Mouse (Mus musculus): ENCODE results near the gene Spink2. TPM values are rescaled to one million over a fixed set of nuclear protein-coding genes. Genes with fewer than 3 reads are reported as not detected.

Spink2 gene
- polyA plus RNA-seq (2015; fragmentation: Nextera tagmentation; extraction: Ambion mirVana) = 1.3 and 3.2 TPM in 2 replicates

- H3K9me3 ChIP-seq (replicated peaks; ENCODE audit: control insufficient read depth, low read length) = no peaks in the 10 kb centered on the region
- H3K27me3 ChIP-seq (ENCODE audit: control insufficient read depth, insufficient read depth, low read length) = no peaks in the 10 kb centered on the region
- ATAC-seq (ENCODE audit: insufficient read depth, low FRiP score) = peak; percentile 57; the same call in 1 of the 2 replicates
- peak within 1 kb of the TSS; percentile 37 for H3K4me3 ChIP-seq (replicated peaks; ENCODE audit: low read length)
- H3K27ac ChIP-seq (ENCODE audit: low read length) = no peak within 1 kb of the TSS
- H3K9ac ChIP-seq (ENCODE audit: low read length) = peak within 1 kb of the TSS; percentile 35; the same call in 1 of the 2 replicates
- peaks cover 4% of the 10 kb centered on the region; the same call in 1 of the 2 replicates for H3K4me1 ChIP-seq (ENCODE audit: control insufficient read depth, insufficient read depth, low read length)
- peak within 1 kb of the TSS; percentile 61 for H3K4me2 ChIP-seq (ENCODE audit: low read depth, low read length)
- H3K36me3 ChIP-seq (ENCODE audit: control insufficient read depth, insufficient read depth, low read length) = no peaks in the 10 kb centered on the region
- 5% methylated on average over 17 of the region's 18 CpGs for WGBS
Measured at GRCm38 (mm10) chr5:77211236-77211635, at the start of gene Spink2. Gene Spink2 (minus strand): TSS chr5:77211471.

- Histone ChIP-seq H3K27me3 (ENCODE audit: control insufficient read depth, insufficient read depth, low read length) (no peaks in the 10 kb centered on the region), H3K9me3 (replicated peaks; ENCODE audit: control insufficient read depth, low read length) (no peaks in the 10 kb centered on the region), H3K4me2 (ENCODE audit: low read depth, low read length) (no peak overlapping the region), H3K9ac (ENCODE audit: low read length) (no peak overlapping the region), H3K4me3 (replicated peaks; ENCODE audit: low read length) (no peak overlapping the region), H3K27ac (ENCODE audit: low read length) (no peak overlapping the region), H3K36me3 (ENCODE audit: control insufficient read depth, insufficient read depth, low read length) (no peaks in the 10 kb centered on the region), H3K4me1 (ENCODE audit: control insufficient read depth, insufficient read depth, low read length) (no peaks in the 10 kb centered on the region)
- WGBS = 52% methylated on average over 6 of the region's 6 CpGs
- no peak for ATAC-seq (ENCODE audit: insufficient read depth, low FRiP score)
Measured at GRCm38 (mm10) chr5:77260141-77260540, 48.9 kb upstream of the Spink2 start.

GRCm38 (mm10) chr5:77259315-77259714, 48.0 kb upstream of the Spink2 start:
- Histone ChIP-seq H3K4me3 (replicated peaks; ENCODE audit: low read length) (no peak overlapping the region), H3K4me1 (ENCODE audit: control insufficient read depth, insufficient read depth, low read length) (no peaks in the 10 kb centered on the region), H3K9ac (ENCODE audit: low read length) (no peak overlapping the region), H3K27me3 (ENCODE audit: control insufficient read depth, insufficient read depth, low read length) (no peaks in the 10 kb centered on the region), H3K36me3 (ENCODE audit: control insufficient read depth, insufficient read depth, low read length) (no peaks in the 10 kb centered on the region), H3K9me3 (replicated peaks; ENCODE audit: control insufficient read depth, low read length) (no peaks in the 10 kb centered on the region), H3K4me2 (ENCODE audit: low read depth, low read length) (no peak overlapping the region), H3K27ac (ENCODE audit: low read length) (no peak overlapping the region)
- ATAC-seq (ENCODE audit: insufficient read depth, low FRiP score) = no peak

- Histone ChIP-seq H3K36me3 (ENCODE audit: control insufficient read depth, insufficient read depth, low read length) (no peaks in the 10 kb centered on the region), H3K4me3 (replicated peaks; ENCODE audit: low read length) (no peak overlapping the region), H3K27ac (ENCODE audit: low read length) (no peak overlapping the region), H3K9ac (ENCODE audit: low read length) (no peak overlapping the region), H3K4me2 (ENCODE audit: low read depth, low read length) (no peak overlapping the region), H3K27me3 (ENCODE audit: control insufficient read depth, insufficient read depth, low read length) (no peaks in the 10 kb centered on the region), H3K9me3 (replicated peaks; ENCODE audit: control insufficient read depth, low read length) (no peaks in the 10 kb centered on the region), H3K4me1 (ENCODE audit: control insufficient read depth, insufficient read depth, low read length) (no peaks in the 10 kb centered on the region)
- no peak for ATAC-seq (ENCODE audit: insufficient read depth, low FRiP score)
- 65% methylated on average over 3 of the region's 3 CpGs for WGBS
Measured at GRCm38 (mm10) chr5:77257603-77258002, 46.3 kb upstream of the Spink2 start.

GRCm38 (mm10) chr5:77254402-77254801, 43.1 kb upstream of the Spink2 start:
- H3K9ac ChIP-seq (ENCODE audit: low read length) = no peak overlapping the region
- H3K27ac ChIP-seq (ENCODE audit: low read length) = no peak overlapping the region
- H3K4me2 ChIP-seq (ENCODE audit: low read depth, low read length) = no peak overlapping the region
- H3K36me3 ChIP-seq (ENCODE audit: control insufficient read depth, insufficient read depth, low read length) = no peaks in the 10 kb centered on the region
- no peaks in the 10 kb centered on the region for H3K27me3 ChIP-seq (ENCODE audit: control insufficient read depth, insufficient read depth, low read length)
- no peaks in the 10 kb centered on the region for H3K9me3 ChIP-seq (replicated peaks; ENCODE audit: control insufficient read depth, low read length)
- H3K4me1 ChIP-seq (ENCODE audit: control insufficient read depth, insufficient read depth, low read length) = no peaks in the 10 kb centered on the region
- ATAC-seq (ENCODE audit: insufficient read depth, low FRiP score) = no peak
- H3K4me3 ChIP-seq (replicated peaks; ENCODE audit: low read length) = no peak overlapping the region
- 57% methylated on average over 3 of the region's 3 CpGs for WGBS

GRCm38 (mm10) chr5:77253154-77253553, 41.9 kb upstream of the Spink2 start:
- Histone ChIP-seq H3K4me3 (replicated peaks; ENCODE audit: low read length) (no peak overlapping the region), H3K27me3 (ENCODE audit: control insufficient read depth, insufficient read depth, low read length) (no peaks in the 10 kb centered on the region), H3K36me3 (ENCODE audit: control insufficient read depth, insufficient read depth, low read length) (no peaks in the 10 kb centered on the region), H3K4me2 (ENCODE audit: low read depth, low read length) (no peak overlapping the region), H3K27ac (ENCODE audit: low read length) (no peak overlapping the region), H3K4me1 (ENCODE audit: control insufficient read depth, insufficient read depth, low read length) (no peaks in the 10 kb centered on the region), H3K9ac (ENCODE audit: low read length) (no peak overlapping the region), H3K9me3 (replicated peaks; ENCODE audit: control insufficient read depth, low read length) (no peaks in the 10 kb centered on the region)
- no peak for ATAC-seq (ENCODE audit: insufficient read depth, low FRiP score)
- 65% methylated on average over 1 of the region's 1 CpGs for WGBS

GRCm38 (mm10) chr5:77252115-77252827, 41.0 kb upstream of the Spink2 start:
- H3K4me1 ChIP-seq (ENCODE audit: control insufficient read depth, insufficient read depth, low read length) = no peaks in the 10 kb centered on the region
- H3K9me3 ChIP-seq (replicated peaks; ENCODE audit: control insufficient read depth, low read length) = no peaks in the 10 kb centered on the region
- no peak overlapping the region for H3K4me2 ChIP-seq (ENCODE audit: low read depth, low read length)
- H3K36me3 ChIP-seq (ENCODE audit: control insufficient read depth, insufficient read depth, low read length) = no peaks in the 10 kb centered on the region
- H3K27ac ChIP-seq (ENCODE audit: low read length) = no peak overlapping the region
- H3K4me3 ChIP-seq (replicated peaks; ENCODE audit: low read length) = no peak overlapping the region
- H3K9ac ChIP-seq (ENCODE audit: low read length) = no peak overlapping the region
- no peaks in the 10 kb centered on the region for H3K27me3 ChIP-seq (ENCODE audit: control insufficient read depth, insufficient read depth, low read length)
- ATAC-seq (ENCODE audit: insufficient read depth, low FRiP score) = no peak
- WGBS = 59% methylated on average over 8 of the region's 8 CpGs

GRCm38 (mm10) chr5:77251656-77252055, 40.4 kb upstream of the Spink2 start:
- Histone ChIP-seq H3K27me3 (ENCODE audit: control insufficient read depth, insufficient read depth, low read length) (no peaks in the 10 kb centered on the region), H3K36me3 (ENCODE audit: control insufficient read depth, insufficient read depth, low read length) (no peaks in the 10 kb centered on the region), H3K4me3 (replicated peaks; ENCODE audit: low read length) (no peak overlapping the region), H3K4me2 (ENCODE audit: low read depth, low read length) (no peak overlapping the region), H3K9me3 (replicated peaks; ENCODE audit: control insufficient read depth, low read length) (no peaks in the 10 kb centered on the region), H3K9ac (ENCODE audit: low read length) (no peak overlapping the region), H3K4me1 (ENCODE audit: control insufficient read depth, insufficient read depth, low read length) (no peaks in the 10 kb centered on the region), H3K27ac (ENCODE audit: low read length) (no peak overlapping the region)
- no peak for ATAC-seq (ENCODE audit: insufficient read depth, low FRiP score)
- WGBS = 32% methylated on average over 5 of the region's 5 CpGs

GRCm38 (mm10) chr5:77250083-77250482, 38.8 kb upstream of the Spink2 start:
- no peak overlapping the region for H3K27ac ChIP-seq (ENCODE audit: low read length)
- H3K9me3 ChIP-seq (replicated peaks; ENCODE audit: control insufficient read depth, low read length) = no peaks in the 10 kb centered on the region
- no peaks in the 10 kb centered on the region for H3K27me3 ChIP-seq (ENCODE audit: control insufficient read depth, insufficient read depth, low read length)
- 0 out of 2 replicates have a peak, but pooled peaks cover 2% of the 10 kb centered on the region for H3K4me1 ChIP-seq (ENCODE audit: control insufficient read depth, insufficient read depth, low read length)
- ATAC-seq (ENCODE audit: insufficient read depth, low FRiP score) = no peak
- H3K4me3 ChIP-seq (replicated peaks; ENCODE audit: low read length) = no peak overlapping the region
- WGBS = 71% methylated on average over 9 of the region's 9 CpGs
- H3K9ac ChIP-seq (ENCODE audit: low read length) = no peak overlapping the region
- H3K36me3 ChIP-seq (ENCODE audit: control insufficient read depth, insufficient read depth, low read length) = no peaks in the 10 kb centered on the region
- no peak overlapping the region for H3K4me2 ChIP-seq (ENCODE audit: low read depth, low read length)

Data from stomach, embryonic 16.5 days (tissue).